Mouse (Mus musculus) urinary bladder, adult 18-20 months (tissue): Measurements from ENCODE around the gene Nfkbil1.
"Not testable (repeated sequence)": the region's sequence is repeated elsewhere in the genome, so short reads cannot be mapped to it uniquely, and the experiment has no call there.

Experiments
- DNase-seq, 2 experiments: peaks; one replicate each; pipeline ENCODE4 v3.0.0; 2022; ENCODE audit warnings: low spot score in 2 of 2, mixed read lengths in 2 of 2

Nfkbil1 gene

GRCm38 (mm10) chr17:35236996-35237395 is 1.4 kb upstream of the Nfkbil1 start:
- DNase-seq = no peak

- peak; percentile 91 to 99 for DNase-seq
Observed at GRCm38 (mm10) chr17:35236390-35236746, 776 bp upstream of the Nfkbil1 start.

- DNase-seq = no peak
Observed at GRCm38 (mm10) chr17:35234903-35235302, 689 bp downstream of the Nfkbil1 start.

- not testable (repeated sequence) for DNase-seq
Observed at GRCm38 (mm10) chr17:35234090-35234489, 1.5 kb downstream of the Nfkbil1 start.

GRCm38 (mm10) chr17:35233114-35233980 is 2.2 kb downstream of the Nfkbil1 start, which contains the start of gene Atp6v1g2:
TSS of gene Atp6v1g2 (plus strand) at chr17:35233660.
- no peak for DNase-seq

- DNase-seq = no peak
Observed at GRCm38 (mm10) chr17:35232659-35233058, 2.9 kb downstream of the Nfkbil1 start.

- DNase-seq = peak; percentile 65 to 74
Observed at GRCm38 (mm10) chr17:35232043-35232442, 3.5 kb downstream of the Nfkbil1 start.

- DNase-seq = no peak
Observed at GRCm38 (mm10) chr17:35231022-35231421, 4.6 kb downstream of the Nfkbil1 start.

GRCm38 (mm10) chr17:35226561-35227046 is 9.0 kb downstream of the Nfkbil1 start:
- DNase-seq = no peak

GRCm38 (mm10) chr17:35225456-35225855 is 10.1 kb downstream of the Nfkbil1 start:
- DNase-seq = no peak

- no peak for DNase-seq
Observed at GRCm38 (mm10) chr17:35224641-35225040, 11.0 kb downstream of the Nfkbil1 start.

GRCm38 (mm10) chr17:35222299-35222698 is 13.3 kb downstream of the Nfkbil1 start:
- no peak for DNase-seq

GRCm38 (mm10) chr17:35220156-35220952 is 15.2 kb downstream of the Nfkbil1 start, which contains the start of gene Gm16181:
TSS of gene Gm16181 (plus strand) at chr17:35220834.
- no peak for DNase-seq

GRCm38 (mm10) chr17:35219601-35220041 is 16.0 kb downstream of the Nfkbil1 start:
- DNase-seq = no peak

GRCm38 (mm10) chr17:35218516-35219193 is 16.9 kb downstream of the Nfkbil1 start:
- no peak for DNase-seq

GRCm38 (mm10) chr17:35213071-35213470 is 22.5 kb downstream of the Nfkbil1 start:
- DNase-seq = no peak

- no peak for DNase-seq
Observed at GRCm38 (mm10) chr17:35210593-35210992, 25.0 kb downstream of the Nfkbil1 start.

- no peak for DNase-seq
Observed at GRCm38 (mm10) chr17:35209785-35210535, 25.6 kb downstream of the Nfkbil1 start.

- DNase-seq = no peak
Observed at GRCm38 (mm10) chr17:35205380-35205769, 30.2 kb downstream of the Nfkbil1 start.

- no peak for DNase-seq
Observed at GRCm38 (mm10) chr17:35204494-35205379, 30.9 kb downstream of the Nfkbil1 start, which contains the start of gene Lta. TSS of gene Lta (minus strand) at chr17:35205351.
